Mouse (Mus musculus): ENCODE data around the gene Fam172a.

Fam172a gene

DNA sequence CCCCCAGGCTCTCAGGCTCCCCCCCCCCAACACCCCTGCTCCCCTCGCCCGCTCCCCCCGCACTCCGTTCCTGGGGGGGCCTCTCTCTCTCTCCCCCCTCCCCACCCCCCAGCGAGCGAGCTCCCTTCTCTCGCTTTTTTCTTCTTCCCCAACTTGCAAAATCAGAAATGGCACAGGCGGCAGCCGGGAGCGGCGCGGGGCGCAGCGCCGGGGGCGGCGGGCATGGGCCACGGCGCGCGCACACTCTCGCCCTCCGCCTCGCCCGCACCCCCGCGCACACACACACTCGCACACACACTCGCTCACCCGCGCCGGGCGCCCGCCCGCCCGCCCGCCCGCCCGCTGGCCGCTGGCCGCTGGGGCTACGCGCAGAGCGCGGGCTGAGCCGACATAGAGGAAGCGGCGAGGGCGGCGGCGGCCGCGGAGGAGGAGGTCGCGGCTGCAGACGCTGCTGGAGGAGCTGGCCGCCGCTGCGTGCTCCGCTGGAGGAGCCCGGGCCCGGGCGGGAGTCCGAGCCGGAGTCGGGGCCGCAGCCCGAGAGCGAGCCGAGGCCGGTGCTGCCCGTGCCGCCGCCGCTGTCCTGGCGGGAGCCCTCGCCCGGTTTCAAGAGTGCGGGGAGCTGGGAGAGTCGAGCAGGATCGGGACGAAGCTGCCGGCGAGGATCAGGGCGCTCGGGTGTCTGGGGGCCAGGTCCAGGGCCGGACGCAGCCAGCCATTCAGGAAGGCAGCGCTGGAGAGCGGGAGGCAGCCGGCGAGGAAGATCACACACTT lies 497.2 kb downstream of the Fam172a start:
- DNase-seq (ENCODE audit: low read depth, low spot score) = no peak

DNA sequence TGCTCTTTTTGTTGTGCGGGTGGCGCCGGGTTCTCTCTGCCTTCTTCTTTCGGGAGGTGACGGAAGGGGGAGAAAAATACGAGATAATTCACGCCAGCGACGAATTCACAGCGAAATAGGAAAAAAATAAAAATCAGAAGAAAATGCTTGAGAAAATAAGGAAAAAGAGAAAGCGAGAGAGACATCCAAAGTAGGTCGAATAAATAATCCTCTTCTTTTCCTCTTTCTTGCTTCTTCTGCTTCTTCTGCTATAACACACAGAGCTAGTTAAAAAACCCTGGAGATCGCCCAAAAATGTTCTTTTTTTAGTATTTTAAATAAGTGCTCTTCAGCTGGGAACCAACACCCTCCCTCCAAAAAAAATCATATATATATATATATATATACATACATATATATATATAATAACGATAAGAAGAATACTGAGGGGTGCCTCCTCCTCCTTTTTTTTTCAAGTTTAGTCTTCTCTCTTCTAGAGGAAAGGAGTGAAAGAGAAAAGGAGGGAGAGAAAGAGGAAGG lies 497.9 kb downstream of the Fam172a start, which contains the start of gene Nr2f1:
Nr2f1 (minus strand) TSS at position 116 of the 519 bp plus-strand sequence.
- no peak for DNase-seq (ENCODE audit: low read depth, low spot score)

DNA sequence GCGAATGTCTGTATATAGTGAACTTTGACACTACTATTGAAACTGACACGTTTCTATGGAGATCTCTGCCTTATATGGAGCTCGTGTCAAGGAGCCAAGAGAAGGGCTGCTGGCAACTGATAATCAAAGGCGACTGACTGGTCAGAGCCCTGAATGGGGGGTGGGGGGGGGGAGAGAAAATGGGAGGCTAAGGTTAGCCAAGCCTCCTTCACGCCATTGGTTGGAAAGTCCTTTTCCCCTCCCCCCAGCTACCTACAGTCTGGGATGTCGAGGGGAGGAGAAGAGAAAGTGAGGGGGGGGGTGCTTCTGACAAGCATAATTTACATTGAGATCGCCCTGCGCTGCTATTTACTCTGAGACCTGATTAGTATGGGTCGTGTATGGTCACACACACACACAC lies 498.6 kb downstream of the Fam172a start:
- DNase-seq (ENCODE audit: low read depth, low spot score) = no peak

DNA sequence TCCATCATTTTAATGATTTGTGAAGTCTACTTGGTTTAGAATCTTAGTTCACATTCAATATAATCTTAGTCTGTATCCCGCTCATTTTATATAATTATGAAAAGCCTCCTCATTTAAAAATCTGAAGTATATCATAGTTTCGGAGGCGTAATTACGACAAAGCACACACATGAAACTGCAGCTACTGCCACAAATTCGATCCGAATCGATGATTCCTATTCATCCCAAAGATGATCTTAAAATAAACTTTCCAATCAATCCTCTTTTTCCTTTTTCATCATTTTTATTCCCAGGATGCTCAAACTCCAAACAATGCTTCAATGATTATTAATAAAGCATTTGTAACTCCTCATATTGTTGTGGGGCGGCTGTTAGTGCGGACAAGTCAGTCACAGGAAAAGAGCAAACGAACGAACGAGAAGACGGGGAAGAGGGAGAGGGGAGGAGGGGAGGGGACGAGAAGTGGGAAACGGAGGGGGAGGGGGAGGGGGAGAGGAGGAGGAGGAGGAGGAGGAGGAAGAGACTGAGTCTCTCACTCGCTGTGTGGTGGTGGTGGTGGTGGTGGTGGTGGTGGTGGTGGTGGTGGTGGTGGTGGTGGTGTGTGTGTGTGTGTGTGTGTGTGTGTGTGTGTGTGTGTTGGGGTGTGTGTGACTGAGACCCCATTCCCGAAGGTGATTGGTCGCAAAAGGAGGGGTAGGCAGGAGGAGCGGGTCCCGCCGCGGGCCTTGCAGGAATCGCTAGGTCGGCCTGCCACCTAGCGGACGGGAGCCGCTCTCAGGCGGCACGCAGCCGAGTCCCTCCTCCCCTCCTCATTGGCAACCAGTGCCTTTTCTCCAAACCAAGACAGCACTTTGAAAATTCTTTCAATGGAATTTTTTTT lies 499.4 kb downstream of the Fam172a start:
- DNase-seq (ENCODE audit: low read depth, low spot score) = no peak

DNA sequence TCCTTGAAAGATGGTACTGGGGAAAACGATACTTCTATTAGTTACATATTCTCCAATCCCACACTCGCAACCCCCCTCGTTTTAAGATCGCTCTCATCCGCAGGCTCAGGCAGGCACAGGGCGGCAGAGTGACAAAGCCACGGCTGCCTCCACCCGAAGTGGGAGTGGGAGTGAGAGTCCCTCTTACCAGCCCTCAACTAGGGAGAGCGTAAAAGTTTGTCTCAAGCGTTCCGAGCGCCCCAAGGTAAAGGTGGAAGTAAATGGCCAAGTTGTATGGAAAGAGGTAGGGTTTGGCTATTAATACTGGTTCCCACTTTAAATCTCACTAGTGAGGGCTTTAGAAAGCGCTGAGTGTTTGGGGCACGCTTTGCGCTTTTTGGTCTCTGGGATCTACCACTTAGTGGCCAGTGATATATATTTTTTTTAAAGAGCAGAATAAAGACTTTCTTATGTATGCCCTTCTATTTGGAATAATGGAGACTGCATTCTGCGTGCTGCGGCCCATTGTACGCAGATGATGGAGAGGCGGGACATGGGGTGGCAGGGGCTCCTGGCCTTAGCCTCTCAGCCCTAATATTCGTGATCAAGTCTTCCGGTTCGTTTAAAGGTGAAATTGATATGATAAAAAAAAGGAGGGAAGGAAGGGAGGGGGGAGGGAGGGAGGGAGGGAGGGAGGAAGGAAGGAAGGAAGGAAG lies 500.2 kb downstream of the Fam172a start:
- DNase-seq (ENCODE audit: low read depth, low spot score) = no peak

DNA sequence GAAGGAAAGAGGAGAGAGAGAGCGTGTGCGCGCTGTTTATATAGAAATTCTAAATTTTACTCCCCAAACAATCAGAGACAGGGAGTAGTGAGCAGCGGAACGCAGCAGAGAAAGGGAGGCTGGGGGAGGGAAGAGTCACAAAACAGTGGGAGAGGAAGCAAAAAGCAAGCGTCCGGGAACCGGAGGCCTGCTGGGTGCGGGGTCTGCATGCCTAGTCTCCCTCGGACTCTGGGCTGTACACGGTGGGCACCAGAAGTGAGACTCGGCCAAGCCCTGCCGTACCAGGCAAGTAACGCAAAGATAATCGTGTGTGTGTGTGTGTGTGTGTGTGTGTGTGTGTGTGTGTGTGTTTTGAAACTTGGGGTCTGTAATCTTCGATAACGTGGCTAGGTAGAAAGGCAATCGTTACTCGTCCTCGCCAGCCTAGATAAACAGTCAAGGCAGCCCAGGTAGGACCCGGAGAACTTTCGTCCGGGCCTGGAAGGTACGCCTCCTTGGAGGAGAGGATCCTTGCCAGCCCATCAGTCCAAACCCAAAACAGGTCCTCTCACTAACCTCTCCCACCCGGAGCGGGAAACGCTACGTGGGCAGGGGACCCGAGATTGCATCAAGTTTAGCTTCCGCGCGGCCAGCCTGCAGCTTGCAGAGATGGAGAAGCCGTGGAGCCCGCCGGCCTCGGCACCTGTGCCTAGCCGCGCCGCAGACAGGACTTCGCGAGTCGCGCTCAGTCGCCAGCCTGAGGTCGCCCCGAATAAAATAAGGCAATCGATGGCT lies 500.9 kb downstream of the Fam172a start:
- no peak for DNase-seq (ENCODE audit: low read depth, low spot score)

DNA sequence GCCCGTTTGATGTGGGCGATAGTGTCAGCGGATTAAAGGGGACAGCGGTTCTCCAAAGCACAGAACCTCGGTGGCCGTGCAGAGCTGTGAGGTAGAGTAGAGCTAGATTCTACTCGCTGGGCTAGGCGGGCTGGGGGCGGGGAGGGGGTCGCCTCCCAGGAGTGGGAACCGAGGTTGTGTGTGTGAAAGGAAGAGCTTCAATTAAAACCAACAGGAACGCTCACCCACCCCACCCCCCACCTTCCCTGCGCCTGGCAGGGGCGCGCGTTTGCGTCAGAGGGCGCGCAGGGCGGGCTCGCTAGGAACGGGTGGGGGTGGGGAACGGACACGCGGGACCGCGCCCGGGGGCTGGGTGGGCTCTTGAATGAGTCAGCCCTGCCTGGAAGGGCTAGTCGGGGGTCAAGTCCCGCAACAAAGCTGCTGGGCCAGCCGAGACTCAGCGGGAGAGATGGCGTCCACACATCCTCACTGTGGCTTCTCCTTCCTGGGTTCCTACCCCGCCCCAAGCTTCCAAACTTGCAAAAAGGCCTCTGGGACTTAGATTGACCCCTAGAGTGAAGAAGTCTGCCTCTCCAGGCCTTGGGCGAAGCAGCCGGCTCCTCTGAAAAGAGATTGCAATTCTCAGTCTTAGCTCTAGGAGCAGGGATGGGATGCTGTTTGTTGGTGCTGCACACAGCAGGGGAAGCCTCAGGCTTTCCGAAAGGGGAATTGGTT lies 501.7 kb downstream of the Fam172a start:
- no peak for DNase-seq (ENCODE audit: low read depth, low spot score)

DNA sequence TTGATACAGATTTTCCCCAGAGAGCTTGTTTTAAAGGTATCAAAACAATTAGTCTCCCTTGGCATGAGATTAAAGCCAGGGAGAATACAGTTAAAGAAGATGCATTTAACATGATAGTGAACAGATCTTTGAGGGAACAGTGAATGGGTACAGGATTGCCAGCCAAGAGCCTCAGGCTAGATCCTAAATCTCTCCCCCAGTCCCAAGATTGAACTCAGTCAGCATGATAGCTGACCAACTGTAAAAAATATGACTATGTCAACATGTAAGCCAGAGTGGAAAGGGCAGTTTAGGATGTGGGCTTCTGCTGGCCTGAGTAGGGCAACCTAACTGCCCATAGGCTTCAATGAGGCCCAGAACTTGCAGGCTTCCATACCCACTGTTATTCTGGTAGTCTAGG lies 503.6 kb downstream of the Fam172a start:
- no peak for DNase-seq (ENCODE audit: low read depth, low spot score)

DNA sequence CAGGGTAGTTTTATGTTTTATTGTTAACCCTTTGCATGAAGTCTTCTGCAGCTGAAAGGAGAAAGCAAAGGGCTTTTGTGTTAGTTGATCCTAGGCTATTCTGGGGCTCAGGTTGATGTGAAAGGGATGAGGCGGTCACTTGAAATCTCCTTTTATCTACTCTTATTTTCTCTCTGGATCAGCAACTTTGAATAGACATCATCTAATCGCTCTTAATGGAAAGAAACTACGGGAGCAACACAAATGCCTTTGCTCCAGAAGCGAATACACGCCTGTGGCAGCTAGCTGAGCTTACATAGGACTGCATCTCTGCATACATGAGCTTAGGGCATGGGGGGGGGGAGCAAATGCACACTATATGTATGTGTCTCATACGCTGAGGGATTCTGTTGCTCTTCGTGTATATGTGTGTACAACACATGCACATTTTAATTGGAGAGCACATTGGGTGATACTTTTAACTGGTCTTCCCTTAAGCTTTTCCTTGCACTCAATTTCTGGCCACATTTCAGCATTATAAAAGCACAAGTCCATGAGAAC lies 505.1 kb downstream of the Fam172a start:
- no peak for DNase-seq (ENCODE audit: low read depth, low spot score)

DNA sequence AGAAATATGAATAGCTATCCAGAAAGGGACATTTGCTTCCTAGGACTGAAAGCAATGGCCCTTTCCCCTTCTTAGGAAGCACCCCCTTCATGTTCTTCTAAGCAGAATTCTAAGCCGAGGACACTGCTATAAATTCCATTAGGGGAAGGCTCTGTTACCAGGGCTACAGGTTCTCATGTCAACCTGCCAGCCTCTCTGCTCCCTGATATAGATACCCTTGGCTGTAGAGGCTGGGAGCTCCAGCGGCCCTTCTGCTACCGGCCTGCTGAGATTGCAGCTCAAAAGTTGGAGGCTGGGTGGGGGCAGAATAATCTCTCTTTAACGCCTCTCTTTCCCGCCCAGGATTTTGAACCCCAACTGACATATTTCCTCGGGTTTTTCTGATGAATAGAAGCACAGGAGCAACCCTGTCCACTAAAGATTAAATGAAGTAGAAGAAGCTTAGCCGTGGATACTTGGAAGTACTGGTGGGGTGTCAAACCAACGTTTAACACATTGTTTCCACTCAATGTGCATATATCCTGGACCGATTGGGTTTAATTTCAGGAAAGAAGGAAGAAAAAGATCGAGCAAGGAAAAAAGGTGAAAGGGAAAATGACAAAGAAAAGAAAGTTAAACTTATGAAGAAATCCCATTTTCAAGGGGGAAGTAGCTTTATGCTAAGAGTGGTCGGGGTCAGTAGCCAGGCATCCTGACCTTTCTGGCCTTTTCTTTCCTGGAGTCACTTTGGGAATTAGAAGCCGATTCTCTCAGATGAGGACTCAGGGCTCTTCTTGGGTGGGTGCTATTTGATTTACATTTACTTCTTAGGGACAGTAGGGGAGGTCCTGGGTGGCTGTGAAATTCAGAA lies 506.2 kb downstream of the Fam172a start:
- no peak for DNase-seq (ENCODE audit: low read depth, low spot score)

DNA sequence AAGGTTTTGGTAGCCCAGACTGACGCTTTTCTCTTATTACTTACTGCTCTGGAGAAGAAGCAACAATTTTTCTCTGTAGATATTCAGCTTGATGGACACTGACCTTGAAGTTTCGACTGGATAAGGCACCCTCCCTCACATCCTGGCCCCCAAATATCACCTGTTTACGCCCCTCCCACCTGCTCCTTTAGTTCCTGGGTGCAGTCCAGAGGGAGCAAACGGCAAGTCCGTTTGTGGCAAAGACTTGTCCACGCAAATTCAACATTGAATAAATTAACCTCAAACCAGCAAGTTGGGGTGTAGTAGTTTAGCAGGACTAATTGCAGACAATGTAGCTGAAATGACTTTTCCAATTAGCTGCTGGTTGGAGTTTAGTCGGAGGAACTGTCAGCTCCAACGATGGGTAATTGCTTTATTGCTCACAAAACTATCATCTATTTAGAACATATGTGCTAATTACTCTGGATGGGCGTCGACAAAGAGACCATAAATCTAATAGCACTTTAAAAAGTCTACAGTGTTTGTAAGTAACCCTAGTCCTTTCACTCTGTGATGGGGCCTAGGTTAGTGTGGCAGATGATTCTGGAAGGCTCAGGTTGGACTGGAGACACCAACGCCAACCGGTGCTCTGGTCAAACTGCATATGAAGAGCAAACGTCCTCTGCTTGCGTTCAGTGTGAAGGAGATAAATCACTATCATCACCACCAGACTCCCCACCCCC lies 507.0 kb downstream of the Fam172a start:
- no peak for DNase-seq (ENCODE audit: low read depth, low spot score)

DNA sequence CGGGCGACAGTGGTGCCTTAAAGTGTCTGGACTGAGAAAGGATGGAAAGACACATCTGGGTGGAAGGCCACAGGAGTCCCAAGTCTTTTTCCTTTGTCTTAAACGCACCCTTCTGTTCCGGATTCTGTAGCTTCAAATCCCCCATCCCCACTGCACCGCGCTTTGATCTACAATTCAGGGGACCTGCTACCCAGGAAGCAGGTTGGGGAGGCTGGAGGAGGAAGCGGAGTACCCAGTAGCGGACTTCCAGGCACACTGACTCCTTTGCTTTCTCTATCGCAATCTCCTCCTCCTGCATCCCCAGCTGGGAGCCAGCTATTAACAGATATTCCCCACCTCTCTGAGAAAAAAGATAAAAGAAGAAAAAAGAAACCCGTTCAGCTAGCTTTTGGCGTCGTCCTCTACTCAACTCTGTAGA lies 507.8 kb downstream of the Fam172a start:
- no peak for DNase-seq (ENCODE audit: low read depth, low spot score)

DNA sequence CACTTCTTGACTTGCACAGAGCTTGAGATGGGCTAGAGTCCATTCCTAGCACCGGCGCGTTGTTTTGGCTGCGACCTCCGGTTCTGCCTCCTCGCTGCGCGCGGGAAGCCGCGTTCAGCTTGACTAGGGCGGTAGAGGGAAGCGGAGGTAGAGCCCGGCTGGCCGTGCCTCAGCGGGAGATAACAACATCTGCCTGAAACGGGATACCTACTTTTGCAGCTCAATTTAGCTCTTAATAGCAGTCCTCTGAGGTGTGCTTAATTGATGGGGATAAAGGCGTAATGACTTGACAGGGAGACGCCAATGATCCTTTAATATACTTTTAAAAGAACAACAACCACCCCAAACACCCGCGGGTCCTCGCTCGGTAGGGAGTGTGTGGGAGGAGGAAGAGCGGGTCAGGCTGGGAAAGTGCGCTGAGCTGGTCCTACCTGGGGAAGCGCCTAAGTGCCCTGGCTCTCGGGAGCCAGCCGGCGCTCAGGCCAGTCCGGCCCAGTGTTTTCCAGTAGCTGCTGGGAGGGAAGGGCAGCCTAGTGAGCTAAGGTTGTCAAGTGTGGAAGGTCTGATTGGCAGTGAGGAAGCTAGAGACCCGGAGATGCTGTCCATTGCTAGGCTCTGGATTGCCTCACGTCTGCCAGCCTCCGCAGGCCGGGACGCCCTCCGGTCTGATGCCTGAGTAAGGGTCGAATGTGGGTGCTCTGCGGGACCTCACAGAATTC lies 508.4 kb downstream of the Fam172a start:
- no peak for DNase-seq (ENCODE audit: low read depth, low spot score)

DNA sequence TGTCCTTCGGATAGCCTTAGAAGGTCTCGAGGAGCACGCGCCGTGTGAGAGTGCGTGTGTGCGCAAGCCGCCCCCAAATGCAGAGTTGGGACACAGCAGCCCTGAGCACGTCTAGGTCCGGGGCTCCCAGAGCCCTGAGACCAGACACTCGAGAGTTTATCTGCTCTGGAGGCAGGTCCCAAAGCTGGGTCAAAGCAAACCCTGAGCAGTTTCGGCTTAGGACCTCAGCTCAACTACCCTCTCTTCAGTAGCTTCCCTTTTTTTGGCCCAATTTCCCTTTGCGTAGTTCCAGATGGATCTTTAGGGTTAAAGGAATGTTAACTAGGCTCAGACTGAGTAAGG lies 508.9 kb downstream of the Fam172a start:
- no peak for DNase-seq (ENCODE audit: low read depth, low spot score)

DNA sequence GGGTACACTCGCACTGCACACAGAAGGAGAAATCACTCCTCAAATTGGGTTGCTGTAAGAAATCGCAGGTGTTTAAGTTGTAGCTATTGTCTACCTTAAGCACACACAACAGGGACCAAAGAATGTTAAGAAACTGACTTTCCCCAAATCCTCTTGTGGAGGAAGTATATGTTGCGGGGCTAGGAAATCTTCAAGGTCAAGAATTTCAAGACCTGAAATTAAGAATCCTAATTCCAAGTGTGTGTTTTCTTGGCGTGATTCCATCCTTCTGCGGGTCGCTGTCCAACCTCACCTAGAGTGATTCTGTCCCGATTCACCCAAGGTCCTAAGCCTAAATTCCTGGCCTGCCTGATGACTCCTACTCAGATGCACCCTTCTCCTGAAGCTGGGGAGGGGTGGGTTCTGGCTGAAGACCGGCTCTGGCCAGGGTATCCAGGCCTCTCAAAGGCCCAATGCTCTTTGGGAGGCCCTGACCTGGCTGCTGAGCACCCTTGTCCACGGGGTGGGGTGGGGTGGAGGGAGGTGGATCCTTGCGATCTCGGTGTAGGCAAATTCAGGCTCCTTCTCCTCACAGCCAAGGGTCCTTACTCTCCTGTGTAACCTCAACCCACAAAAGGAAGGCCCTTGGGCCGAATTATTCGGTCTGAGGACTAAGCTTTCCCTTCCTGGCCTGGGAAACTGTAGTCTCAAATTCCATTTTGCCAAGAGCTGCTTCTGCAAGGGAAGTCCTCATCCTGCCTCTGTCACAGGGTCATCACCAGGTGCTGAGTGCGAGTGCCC lies 509.6 kb downstream of the Fam172a start:
- no peak for DNase-seq (ENCODE audit: low read depth, low spot score)

DNA sequence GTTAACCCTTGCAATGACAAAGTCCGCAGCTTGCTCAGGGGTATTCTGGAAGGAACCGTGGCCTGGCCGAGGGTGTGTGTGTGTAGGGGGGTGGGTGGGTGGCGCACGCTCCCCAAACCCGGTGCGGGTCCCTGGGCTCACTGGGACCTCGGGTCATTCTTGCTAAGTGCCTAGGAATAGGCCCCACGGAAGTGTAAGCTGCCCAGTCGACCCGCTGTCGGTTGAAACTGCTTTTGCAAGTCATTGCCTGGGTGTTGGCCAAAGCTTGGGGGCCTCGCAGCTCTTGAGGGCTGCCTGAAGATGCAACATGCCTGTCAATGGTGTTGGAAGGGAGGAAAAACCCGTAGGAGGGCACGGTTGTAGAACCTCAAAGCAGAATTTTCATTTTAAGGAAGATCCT lies 510.3 kb downstream of the Fam172a start:
- no peak for DNase-seq (ENCODE audit: low read depth, low spot score)

DNA sequence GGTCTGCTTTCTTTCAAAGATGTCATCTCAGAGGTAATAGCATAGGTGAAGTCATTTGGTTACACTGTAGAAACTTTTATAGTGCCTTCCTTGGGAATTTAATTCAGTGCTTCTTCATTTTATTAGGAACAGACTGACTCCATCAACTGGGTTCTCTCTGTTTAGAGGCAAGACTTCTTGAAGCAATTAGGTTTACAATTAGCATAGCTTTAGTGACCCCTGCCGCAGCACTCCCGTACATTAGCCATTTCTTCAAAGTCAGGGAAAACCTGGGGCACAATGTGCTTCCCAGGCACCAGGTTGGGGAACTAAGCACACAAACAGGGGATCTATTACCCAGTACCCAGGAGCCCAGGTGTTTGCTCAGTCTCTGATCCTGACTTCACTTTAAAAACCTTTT lies 511.3 kb downstream of the Fam172a start:
- no peak for DNase-seq (ENCODE audit: low read depth, low spot score)
